Mouse (Mus musculus) layer of hippocampus, adult 2 months (tissue): Measurements from ENCODE around the gene Nop2. TPM values are rescaled to one million over a fixed set of nuclear protein-coding genes. Genes with fewer than 3 reads are reported as not detected.

Experiments
- DNase-seq, 2 experiments: peaks; one replicate each; pipeline ENCODE4 v3.0.0; 2022; ENCODE audit warnings: low spot score in 2 of 2
- H3K27ac ChIP-seq: fragments of 200-600 bp; 2 replicates; pipeline ENCODE4 v1.8.1; 2022
- H3K4me3 ChIP-seq: fragments of 200-600 bp; 2 replicates; pipeline ENCODE4 v1.8.1; 2022; ENCODE audit warnings: mild to moderate bottlenecking
- CTCF ChIP-seq: fragments of 200-600 bp; conservative IDR thresholded peaks from 2 replicates; pipeline ENCODE4 v1.8.1; 2022; ENCODE audit warnings: antibody characterized with exemption, mild to moderate bottlenecking, moderate library complexity
- total RNA-seq, 2 experiments: library from RNA; stranded (reverse); gene quantifications; 2 replicates each; pipeline ENCODE4 v1.2.3; 2021

The Nop2 gene
- total RNA-seq, 2 experiments from 2014 or later = 30.8 to 31.7 TPM

DNA sequence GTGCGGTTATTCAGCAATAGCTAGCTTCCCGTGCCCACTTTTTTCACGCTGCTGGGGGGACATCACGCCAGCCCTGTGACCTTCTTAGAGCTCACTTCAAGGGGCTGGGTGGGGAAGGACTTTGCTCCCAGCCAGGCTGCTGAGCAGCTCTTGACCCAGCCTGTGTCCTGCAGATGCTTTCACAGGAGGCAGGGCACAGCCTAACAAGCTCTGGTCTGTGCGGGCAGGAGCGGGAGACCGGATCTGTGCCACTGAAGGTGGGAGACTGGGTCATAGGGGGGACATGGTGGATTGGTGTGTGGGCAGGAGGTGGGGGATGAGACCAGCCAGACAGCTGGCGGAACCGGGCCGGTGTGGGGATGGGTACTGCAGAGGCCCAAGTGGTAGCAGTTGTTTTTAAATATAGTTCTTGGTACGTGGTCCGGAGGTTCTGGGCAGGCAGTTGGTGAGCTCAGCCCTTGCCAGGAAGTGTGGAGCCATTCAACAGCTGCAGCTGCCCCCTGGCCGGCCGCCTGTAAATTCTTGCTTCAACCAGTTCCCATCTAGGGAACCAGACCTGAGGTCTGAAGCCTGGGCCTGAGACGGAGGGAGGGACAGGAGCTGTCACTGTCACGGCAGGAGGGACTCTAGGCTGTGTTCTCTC, 17.3 kb downstream of the Nop2 start:
- TF ChIP-seq CTCF = no peak
- Histone ChIP-seq H3K27ac (peak overlapping the region; percentile 94), H3K4me3 (peak overlapping the region; percentile 95)
- DNase-seq = peak in 1 of 2 experiments; percentile 53

DNA sequence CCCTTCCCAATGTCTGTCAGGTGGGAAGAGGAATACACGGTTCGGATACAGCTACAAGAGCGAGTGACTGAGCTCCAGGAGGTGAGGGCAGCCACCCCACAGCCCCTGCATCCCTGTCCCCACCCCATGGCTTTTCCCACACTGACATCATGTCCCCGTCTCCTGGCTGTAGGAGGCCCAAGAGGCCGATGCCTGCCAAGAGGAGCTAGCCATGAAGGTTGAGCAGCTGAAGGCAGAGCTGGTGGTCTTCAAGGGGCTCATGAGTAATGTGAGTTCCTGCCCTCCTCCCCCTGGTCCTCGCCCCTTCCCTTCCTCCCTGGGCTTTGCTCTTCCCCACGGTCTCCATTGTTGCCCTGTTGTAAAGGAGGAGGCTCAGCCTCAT, 17.9 kb downstream of the Nop2 start:
- no peak for DNase-seq
- Histone ChIP-seq H3K4me3 (peak overlapping the region; percentile 95), H3K27ac (peak overlapping the region; percentile 94)
- no peak for TF ChIP-seq CTCF

DNA sequence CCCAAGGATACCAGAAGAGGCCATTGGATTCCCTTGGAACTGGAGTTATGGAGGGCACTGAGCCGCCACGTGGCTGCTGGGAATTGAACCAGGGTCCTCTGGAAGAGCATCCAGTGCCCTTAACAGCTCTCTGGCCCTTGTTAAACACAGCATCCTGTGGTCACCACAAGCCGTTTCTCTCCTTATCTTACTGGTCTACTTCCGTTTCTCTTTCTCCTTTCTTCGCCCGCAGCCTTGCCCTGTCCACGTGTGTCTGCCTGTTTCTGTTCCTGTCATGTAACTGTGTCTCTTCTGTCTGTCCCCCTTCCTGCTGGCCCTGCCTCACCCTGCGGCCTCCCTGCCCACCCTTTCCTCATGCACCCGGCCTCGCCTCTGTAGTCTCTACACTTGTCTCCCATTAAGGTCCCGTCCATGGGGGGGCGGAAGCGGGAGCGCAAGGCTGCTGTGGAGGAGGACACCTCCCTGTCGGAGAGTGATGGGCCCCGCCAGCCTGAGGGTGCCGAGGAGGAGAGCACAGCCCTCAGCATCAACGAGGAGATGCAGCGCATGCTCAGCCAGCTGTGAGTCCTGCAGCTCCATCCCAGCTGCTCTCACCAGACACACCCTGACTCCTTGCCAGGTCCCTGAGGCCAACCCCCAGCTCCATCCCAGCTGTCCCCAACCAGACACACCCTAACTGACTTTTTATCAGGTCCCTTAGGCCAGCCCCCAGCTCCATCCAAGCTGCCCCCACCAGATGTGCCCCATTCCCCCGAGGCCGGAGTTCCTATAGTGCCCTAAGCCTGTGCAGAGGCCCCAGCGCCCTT, 20.7 kb downstream of the Nop2 start:
- TF ChIP-seq CTCF = no peak
- H3K27ac ChIP-seq = peak overlapping the region; percentile 12
- no peak overlapping the region for H3K4me3 ChIP-seq
- DNase-seq = no peak

DNA sequence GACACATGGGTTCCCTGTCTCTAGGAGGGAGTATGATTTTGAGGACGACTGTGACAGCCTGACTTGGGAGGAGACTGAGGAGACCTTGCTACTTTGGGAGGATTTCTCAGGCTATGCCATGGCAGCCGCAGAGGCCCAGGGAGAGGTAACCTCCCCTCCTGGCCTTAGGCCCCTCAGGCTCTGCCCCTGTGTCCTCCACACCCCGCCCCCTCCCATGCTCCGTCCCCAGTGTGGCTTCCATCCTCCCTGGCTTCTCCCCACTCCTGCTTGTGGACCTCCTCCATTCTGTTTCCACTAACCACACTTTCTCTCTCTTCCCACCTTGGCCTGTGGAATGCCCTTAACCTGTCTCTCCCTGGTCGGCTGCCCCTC, 21.3 kb downstream of the Nop2 start:
- no peak for TF ChIP-seq CTCF
- Histone ChIP-seq H3K4me3 (no peak overlapping the region), H3K27ac (peak overlapping the region; percentile 12)
- no peak for DNase-seq

DNA sequence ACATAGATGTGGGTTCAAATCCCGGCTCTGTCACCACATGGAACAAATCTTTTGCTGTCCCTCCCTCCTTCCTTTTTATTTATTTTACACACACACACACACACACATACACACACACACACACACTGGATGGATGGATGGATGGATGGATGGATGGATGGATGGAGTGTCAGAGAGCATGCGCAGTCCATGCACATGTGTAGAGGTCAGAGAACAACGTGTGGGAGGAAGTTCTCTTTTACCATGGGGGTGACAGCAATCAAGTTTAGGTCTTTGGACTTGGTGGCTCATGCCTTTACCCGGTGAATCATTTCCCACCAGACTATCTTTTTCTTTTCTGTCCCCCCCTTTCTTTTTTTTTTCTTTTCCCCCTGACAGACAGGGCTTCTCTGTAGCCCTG, 22.0 kb downstream of the Nop2 start:
- H3K27ac ChIP-seq = no peak overlapping the region
- no peak for TF ChIP-seq CTCF
- no peak overlapping the region for H3K4me3 ChIP-seq
- DNase-seq = no peak

DNA sequence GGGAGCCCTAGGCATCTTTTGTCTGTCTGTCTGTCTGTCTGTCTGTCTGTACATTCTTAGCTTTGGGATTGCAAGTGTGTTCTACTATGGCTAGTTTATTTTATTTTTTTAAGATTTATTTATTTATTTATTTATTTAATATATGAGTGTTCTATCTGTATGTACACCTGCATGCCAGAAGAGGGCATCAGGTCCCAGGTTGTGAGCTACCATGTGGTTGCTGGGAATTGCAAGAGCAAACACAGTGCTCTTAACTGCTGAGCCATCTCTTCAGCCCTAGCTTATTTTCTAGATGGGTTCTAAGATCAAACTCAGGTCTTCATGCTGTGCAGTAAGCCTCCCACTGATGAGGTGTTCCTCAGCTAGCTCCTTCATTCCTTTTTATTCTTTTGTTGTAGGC, 22.8 kb downstream of the Nop2 start:
- no peak for DNase-seq
- TF ChIP-seq CTCF = peak; percentile 60
- Histone ChIP-seq H3K27ac (no peak overlapping the region), H3K4me3 (no peak overlapping the region)

DNA sequence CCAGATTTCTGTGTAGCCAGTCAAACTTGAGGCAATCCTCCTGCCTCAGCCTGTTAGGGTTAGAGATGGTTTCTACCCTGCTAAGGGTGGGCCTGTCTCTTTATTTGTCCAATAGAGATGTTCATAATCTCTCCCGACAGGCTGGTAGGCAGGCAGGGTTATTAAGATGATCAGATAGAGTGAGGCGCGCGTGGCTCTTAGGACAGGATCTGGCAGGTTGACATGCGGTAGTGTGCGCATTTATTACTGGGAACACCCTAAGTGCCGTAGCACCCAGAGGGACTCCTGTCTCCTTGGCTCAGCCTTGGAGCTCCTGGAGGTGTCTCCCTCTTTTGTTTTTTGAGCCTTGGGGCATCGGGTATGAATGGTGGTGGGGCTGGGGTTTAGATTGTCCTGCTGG, 23.6 kb downstream of the Nop2 start:
- H3K4me3 ChIP-seq = no peak overlapping the region
- DNase-seq = no peak
- no peak for TF ChIP-seq CTCF
- H3K27ac ChIP-seq = no peak overlapping the region

DNA sequence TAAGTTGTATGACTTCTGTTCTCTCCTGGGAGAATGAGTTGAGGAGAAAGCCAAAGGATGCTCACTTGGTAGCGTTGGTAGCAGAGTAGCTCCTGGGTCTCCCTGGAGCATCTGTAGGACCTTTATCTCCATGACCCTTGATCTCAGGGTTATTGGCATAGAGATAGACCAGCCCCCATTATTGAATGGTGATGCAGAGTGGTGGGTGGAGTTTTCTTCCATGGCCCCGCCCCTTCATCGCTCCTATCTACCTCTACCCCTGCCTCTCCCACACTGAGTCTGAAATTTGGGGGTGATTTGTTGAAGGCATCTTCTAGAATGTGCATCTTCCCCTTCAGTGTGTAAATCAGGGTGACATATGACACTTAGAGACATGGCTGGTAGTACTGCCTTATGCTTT, 24.8 kb downstream of the Nop2 start:
- TF ChIP-seq CTCF = no peak
- no peak for DNase-seq
- Histone ChIP-seq H3K27ac (no peak overlapping the region), H3K4me3 (no peak overlapping the region)

DNA sequence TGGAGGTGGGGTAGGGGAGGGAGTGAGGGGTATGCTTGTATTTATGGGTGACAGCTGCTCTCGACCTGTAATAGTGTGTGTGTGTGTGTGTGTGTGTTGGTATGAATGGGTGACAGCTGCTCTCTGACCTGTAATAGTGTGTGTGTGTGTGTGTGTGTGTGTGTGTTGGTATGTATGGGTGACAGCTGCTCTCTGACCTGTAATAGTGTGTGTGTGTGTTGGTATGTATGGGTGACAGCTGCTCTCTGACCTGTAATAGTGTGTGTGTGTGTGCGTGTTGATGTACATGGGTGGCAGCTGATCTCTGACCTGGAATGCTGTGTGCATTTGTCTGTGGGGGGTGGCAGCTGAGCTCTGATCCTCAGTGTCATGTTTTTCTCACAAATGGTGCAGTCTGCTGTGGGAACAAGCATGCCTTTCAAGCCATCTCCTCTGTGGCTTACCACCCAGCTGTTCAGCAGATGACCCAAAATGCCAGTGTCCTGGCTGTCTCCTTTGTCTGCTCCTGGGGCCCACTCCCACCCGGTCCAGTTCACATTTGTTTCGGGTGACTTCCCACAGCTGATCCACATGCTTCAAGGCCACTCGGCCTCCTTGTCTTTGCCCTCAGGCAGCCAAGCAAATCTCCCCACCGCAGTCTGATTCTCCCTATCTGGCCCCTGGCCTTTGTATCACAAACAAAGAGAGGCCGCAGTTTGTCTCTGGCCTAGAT, 25.4 kb downstream of the Nop2 start:
- TF ChIP-seq CTCF = no peak
- DNase-seq = no peak
- Histone ChIP-seq H3K4me3 (no peak overlapping the region), H3K27ac (peak overlapping the region; percentile 25; the same call in 1 of the 2 replicates)

DNA sequence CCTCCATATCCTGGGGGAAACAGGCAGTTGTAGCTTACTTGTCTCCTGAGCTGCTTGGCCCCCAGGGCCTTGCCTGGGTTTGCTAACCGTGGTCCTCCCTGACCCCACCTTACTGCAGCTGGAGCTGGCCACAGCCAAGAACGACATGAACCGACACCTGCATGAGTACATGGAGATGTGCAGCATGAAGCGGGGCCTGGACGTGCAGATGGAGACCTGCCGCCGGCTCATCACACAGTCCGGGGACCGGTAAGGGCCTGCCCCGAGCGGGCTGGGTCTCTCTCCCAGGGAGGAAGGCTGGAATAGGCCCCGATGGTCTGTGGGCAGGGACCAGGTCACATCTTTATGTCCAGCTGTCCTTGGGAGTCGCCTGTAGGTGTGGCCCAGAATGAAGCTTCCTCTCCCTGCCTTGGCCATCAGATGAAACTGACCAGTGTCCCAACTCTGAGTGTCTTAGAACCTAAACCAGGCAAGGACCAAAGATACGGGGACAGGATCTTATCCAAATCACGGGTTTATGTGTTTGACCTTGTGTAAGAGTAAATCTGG, 27.3 kb downstream of the Nop2 start:
- no peak for TF ChIP-seq CTCF
- DNase-seq = no peak
- Histone ChIP-seq H3K4me3 (no peak overlapping the region), H3K27ac (no peak overlapping the region)

DNA sequence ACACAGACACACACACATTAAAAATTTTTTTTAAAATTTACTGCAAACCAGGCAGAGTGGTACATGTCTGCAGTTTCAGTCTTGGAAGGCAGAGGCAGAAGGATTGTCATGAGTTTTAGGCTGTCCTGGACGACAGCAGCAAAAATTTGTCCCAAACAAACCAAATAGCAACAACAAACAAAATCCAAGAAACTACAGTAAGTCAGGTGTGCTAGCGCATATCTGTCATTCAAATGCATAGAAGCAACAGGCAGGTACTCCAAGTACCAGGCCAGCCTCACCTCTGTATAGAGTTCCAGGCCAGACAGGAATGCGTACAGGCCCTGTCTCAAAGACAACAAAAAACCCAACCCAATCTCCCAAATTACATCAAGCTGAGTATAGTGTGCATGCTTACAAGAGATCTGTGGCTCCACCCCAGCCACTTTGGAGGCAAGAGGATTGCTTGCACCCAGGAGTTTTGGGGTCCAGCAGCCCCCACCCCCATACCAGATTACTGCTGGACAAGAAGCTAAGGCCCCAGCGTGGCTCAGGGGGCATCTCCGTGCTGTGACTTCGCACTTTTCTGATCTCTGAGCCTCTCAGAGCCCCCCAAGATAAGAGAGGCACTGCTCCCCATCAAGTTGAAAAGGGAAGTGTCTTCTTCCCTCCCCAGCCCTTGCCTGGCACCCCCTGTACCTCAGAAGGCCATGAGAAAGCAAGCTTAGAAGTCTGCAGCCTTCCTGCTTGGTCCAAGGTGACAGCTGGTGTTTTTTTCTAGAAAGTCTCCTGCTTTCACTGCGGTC, 28.3 kb downstream of the Nop2 start:
- no peak for TF ChIP-seq CTCF
- no peak for DNase-seq
- Histone ChIP-seq H3K4me3 (no peak overlapping the region), H3K27ac (peak overlapping the region; percentile 60; the same call in 1 of the 2 replicates)

DNA sequence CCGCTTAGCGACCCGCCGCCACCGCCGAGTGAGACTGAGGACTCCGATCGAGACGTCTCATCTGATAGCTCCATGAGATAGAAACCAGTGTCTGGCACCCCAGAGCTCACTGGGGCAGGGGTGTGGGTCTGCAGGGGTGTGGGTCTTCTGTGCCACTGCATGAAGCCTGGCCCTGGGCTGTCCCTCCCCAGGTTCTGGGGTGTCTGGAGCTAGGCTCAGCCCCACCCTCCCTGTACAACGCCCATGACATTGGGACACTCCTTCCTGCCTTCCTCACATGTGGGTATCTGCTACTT, 28.8 kb downstream of the Nop2 start:
- TF ChIP-seq CTCF = no peak
- no peak overlapping the region for H3K4me3 ChIP-seq
- no peak for DNase-seq
- peak overlapping the region; percentile 60; the same call in 1 of the 2 replicates for H3K27ac ChIP-seq
